Mouse (Mus musculus) hindbrain, embryonic 16.5 days (tissue): ENCODE measurements at regions not wholly inside any gene's neighbourhood (a gene's known extent, or its start where the extent isn't known, plus 50 kb on each side); places are given as distances from the start of the nearest gene placed in this dataset.
"Not testable (repeated sequence)": the region's sequence is repeated elsewhere in the genome, so short reads cannot be mapped to it uniquely, and the experiment has no call there.

Experiments used
- ATAC-seq: fragments of 200-750 bp; cut with Nextera tagmentation; 2 replicates; pipeline ENCODE4 v1.8.0; 2017; ENCODE audit warnings: moderate TSS enrichment, moderate library complexity
- H3K27ac ChIP-seq: fragments of 300-500 bp; sonication (generic); 2 replicates; pipeline ENCODE4 v1.5.1; 2014; ENCODE audit warnings: low read depth, mild to moderate bottlenecking, control low read depth, low read length, moderate library complexity
- H3K27me3 ChIP-seq: fragments of 300-500 bp; sonication (generic); replicated peaks from 2 replicates; pipeline ENCODE4 v1.6.1; 2014; ENCODE audit warnings: low read length; ENCODE audit not compliant: control insufficient read depth, insufficient read depth
- H3K36me3 ChIP-seq: fragments of 300-500 bp; sonication (generic); 2 replicates; pipeline ENCODE4 v1.6.1; 2014; ENCODE audit warnings: mild to moderate bottlenecking, low read length, moderate library complexity, mixed read lengths; ENCODE audit not compliant: control insufficient read depth, insufficient read depth
- H3K4me1 ChIP-seq: fragments of 300-500 bp; sonication (generic); 2 replicates; pipeline ENCODE4 v1.6.1; 2014; ENCODE audit warnings: low read depth, low read length; ENCODE audit not compliant: control insufficient read depth, insufficient read depth
- H3K4me2 ChIP-seq: fragments of 300-500 bp; sonication (generic); 2 replicates; pipeline ENCODE4 v1.6.1; 2014; ENCODE audit warnings: mild to moderate bottlenecking, low read length, control low read depth, moderate library complexity
- H3K4me3 ChIP-seq: fragments of 300-500 bp; sonication (generic); 2 replicates; pipeline ENCODE4 v1.5.1; 2014; ENCODE audit warnings: mild to moderate bottlenecking, low read length, control low read depth, moderate library complexity
- H3K9ac ChIP-seq: fragments of 300-500 bp; sonication (generic); 2 replicates; pipeline ENCODE4 v1.6.1; 2014; ENCODE audit warnings: low read depth, mild to moderate bottlenecking, control low read depth, low read length, moderate library complexity
- H3K9me3 ChIP-seq: fragments of 300-500 bp; sonication (generic); 2 replicates; pipeline ENCODE4 v1.6.1; 2014; ENCODE audit warnings: mild to moderate bottlenecking, low read length, moderate library complexity; ENCODE audit not compliant: control insufficient read depth
- WGBS: fragments of 180-500 bp; shearing (Covaris S2); extraction: QIAGEN DNeasy Blood & Tissue Kit; methylation state at CpG from one replicate; pipeline ENCODE4 v1.1.7; 2014; 5-methylcytosine and 5-hydroxymethylcytosine counted together

DNA sequence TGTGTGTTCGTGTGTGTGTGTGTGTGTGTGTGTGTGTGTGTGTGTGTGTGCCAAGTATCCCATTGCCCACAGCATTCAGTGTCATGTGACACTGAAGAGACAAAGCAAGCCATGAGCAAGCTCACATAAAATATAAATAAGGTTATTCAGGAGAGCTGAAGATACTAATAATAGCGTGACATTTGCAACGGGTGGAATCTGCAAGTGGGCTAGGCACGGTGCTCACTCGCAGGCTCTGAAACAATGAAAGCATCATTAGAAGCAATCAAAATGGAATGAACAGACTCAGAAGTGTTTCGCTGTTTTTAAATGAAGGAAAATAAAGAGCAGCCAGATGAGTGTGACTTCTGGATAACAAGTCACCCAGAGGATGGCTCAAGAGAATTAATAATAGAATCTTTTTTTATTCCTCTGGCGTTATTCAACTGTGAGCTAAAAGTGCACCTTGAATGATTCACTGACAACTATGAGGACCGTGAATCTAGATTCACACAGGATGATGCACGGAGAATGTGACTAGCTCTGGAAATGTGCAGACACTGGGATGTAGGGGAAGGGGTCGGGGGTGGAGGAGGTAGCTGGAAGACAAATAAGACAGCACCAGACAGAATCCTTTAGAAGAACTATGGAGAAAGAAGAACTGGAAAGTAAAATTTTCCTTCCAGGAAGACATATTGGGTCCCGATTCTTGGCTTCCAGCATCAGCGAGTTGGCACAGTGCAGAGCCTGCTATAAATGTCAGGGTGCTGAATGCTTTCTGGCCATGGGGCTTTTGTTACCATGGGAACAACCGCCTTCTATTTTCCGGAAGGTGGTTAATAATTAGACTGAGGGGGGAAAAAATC is 55.3 kb downstream of the Actbl2 start:
- no peak overlapping the region for H3K9ac ChIP-seq
- H3K27ac ChIP-seq, result peak overlapping the region; percentile 64; the same call in 1 of the 2 replicates
- WGBS, result 49% methylated on average over 14 of the region's 14 CpGs
- no peaks in the 10 kb centered on the region for H3K27me3 ChIP-seq
- ATAC-seq, result peak; percentile 85
- H3K4me1 ChIP-seq, result peaks cover 4% of the 10 kb centered on the region
- no peak overlapping the region for H3K4me3 ChIP-seq
- peak overlapping the region; percentile 28 for H3K4me2 ChIP-seq
- no peaks in the 10 kb centered on the region for H3K9me3 ChIP-seq
- no peaks in the 10 kb centered on the region for H3K36me3 ChIP-seq

DNA sequence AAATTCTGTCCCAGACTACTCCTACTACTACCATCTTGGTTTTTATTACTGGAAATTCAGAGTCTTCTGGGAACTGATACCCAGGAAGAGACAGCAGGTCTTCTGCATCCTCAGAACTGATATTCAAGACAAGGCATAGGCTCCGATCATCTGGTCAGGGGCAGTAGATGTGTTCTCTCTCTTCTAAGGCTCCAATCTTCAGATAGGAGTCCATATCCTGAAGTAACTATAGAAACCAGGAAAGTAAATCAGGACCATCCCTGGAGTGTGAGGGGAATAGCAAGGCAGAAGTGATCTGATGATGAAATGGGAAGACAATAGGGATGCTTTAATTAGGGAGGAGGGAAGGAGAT is 55.9 kb downstream of the Actbl2 start:
- H3K27me3 ChIP-seq, result no peaks in the 10 kb centered on the region
- H3K4me1 ChIP-seq, result peaks cover 4% of the 10 kb centered on the region
- no peak overlapping the region for H3K27ac ChIP-seq
- H3K4me2 ChIP-seq, result peak overlapping the region; percentile 28; the same call in 1 of the 2 replicates
- H3K36me3 ChIP-seq, result no peaks in the 10 kb centered on the region
- H3K4me3 ChIP-seq, result no peak overlapping the region
- peak; percentile 48; the same call in 1 of the 2 replicates for ATAC-seq
- 83% methylated on average over 1 of the region's 1 CpGs for WGBS
- H3K9ac ChIP-seq, result no peak overlapping the region
- H3K9me3 ChIP-seq, result no peaks in the 10 kb centered on the region

DNA sequence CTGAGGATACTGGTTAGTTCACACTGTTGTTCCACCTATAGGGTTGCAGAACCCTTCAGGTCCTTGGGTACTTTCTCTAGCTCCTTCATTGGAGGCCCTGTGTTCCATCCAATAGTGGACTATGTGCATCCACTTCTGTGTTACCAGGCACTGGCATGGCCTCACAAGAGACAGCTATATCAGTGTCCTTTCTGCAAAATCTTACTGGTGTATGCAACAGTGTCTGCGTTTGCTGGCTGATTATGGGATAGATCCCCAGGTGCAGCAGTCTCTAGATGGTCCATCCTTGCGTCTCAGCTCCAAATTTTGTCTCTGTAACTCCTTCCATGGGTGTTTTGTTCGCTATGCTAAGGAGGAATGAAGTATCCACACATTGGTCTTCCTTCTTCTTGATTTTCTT is 58.7 kb downstream of the Actbl2 start:
- not testable (repeated sequence) for H3K27me3 ChIP-seq, H3K4me3 ChIP-seq, H3K4me2 ChIP-seq, H3K9me3 ChIP-seq, H3K36me3 ChIP-seq, H3K27ac ChIP-seq, H3K4me1 ChIP-seq, H3K9ac ChIP-seq, ATAC-seq
- 91% methylated on average over 3 of the region's 3 CpGs for WGBS

DNA sequence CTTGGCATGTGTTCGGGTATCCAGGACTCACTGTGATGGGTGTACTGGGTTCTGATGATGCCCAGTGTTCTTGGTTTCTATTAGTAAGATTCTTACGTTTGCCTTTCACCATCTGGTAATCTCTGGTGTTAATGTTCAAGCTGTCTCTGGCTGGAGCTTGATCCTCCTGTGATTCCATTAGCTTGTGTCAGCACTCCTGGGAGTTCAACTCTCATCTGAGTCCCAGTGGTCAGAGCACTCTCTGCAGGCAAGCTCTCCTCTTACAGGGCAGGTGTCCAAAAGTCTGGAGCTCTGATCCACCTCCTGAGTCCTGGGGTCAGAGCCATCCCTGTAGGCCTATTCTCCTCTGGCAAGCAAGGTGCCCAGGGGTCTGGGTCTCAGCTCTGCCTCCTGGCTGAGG is 63.1 kb downstream of the Actbl2 start:
- 93% methylated on average over 2 of the region's 2 CpGs for WGBS
- not testable (repeated sequence) for H3K27me3 ChIP-seq, H3K36me3 ChIP-seq, H3K27ac ChIP-seq, H3K9me3 ChIP-seq, H3K4me3 ChIP-seq, H3K9ac ChIP-seq, H3K4me2 ChIP-seq, ATAC-seq, H3K4me1 ChIP-seq

DNA sequence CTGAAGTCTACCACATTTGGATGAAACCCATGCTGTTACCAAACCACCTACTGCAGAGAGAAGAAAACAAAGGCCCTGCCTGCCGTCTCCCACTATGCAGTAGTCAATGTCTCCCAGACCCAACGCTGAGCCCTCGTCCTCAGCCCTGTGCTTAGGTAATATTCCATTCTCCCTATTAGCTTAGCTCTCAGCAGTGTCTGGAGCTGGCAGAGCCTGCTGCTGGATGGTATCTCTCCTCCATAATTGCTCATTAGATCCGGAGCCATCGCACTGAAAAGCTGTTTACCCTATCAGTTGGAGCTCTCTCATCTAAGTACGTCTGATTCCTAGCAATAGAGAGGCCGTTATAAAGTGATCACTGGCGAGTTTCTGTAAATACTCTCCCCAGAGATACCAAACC is 68.4 kb downstream of the Actbl2 start:
- H3K27ac ChIP-seq, result no peak overlapping the region
- no peaks in the 10 kb centered on the region for H3K9me3 ChIP-seq
- H3K4me2 ChIP-seq, result no peak overlapping the region
- peak; percentile 72; the same call in 1 of the 2 replicates for ATAC-seq
- WGBS, result 50% methylated on average over 8 of the region's 8 CpGs
- H3K4me1 ChIP-seq, result no peaks in the 10 kb centered on the region
- no peak overlapping the region for H3K4me3 ChIP-seq
- H3K9ac ChIP-seq, result no peak overlapping the region
- H3K36me3 ChIP-seq, result no peaks in the 10 kb centered on the region
- H3K27me3 ChIP-seq, result no peaks in the 10 kb centered on the region

DNA sequence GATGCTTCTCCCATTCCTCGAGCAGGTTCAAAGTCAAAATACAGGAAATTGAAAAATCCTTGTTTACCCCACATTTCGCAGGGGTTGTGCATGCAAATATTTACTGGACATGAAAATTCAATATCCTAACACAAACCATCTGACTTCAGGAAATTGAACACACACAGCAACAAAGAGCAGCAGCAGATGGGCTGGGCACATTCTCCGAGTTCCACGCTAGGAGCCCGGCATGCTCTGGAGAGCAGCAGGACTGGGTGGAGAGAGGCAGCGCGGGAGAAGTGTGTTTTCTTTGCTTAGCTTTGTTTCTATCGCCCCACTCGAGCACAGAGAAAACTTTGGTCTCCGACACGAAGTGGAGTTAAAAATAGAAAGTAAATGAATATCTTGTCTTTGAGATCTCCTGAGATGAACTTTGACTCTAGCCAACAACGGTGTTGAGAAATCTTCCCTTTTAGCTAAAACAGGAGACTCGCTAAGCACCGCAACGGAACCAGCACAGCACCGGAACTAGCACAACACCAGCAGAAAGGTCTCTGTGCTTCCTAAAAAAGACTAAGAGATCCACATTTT is 71.4 kb downstream of the Actbl2 start:
- Histone ChIP-seq H3K4me3 (no peak overlapping the region), H3K36me3 (no peaks in the 10 kb centered on the region), H3K4me2 (no peak overlapping the region), H3K27ac (no peak overlapping the region), H3K9me3 (no peaks in the 10 kb centered on the region), H3K27me3 (no peaks in the 10 kb centered on the region), H3K9ac (no peak overlapping the region), H3K4me1 (no peaks in the 10 kb centered on the region)
- ATAC-seq, result no peak
- 85% methylated on average over 16 of the region's 16 CpGs for WGBS

DNA sequence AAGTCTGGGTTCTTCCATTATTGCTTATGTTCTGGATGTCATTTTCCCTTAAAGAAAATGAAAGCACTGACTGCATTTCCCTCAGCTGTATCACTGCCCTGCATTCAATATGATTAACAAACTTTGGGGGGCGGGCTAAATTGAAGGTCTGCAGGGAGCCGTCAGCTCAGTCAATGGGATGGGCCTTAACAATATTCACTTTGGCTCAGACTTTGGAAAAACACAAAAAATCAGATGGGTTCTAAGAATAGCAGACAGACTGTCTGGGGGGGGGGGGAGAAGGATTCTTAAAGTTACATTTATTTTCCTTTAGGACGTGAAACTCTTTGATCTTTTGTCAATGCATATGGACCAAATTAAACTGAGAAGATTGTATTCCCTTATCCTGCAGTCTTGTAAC is 78.2 kb downstream of the Actbl2 start:
- no peak for ATAC-seq
- Histone ChIP-seq H3K9ac (no peak overlapping the region), H3K9me3 (no peaks in the 10 kb centered on the region), H3K4me3 (no peak overlapping the region), H3K36me3 (no peaks in the 10 kb centered on the region), H3K27ac (no peak overlapping the region), H3K4me2 (no peak overlapping the region), H3K4me1 (no peaks in the 10 kb centered on the region), H3K27me3 (no peaks in the 10 kb centered on the region)
- 65% methylated on average over 3 of the region's 3 CpGs for WGBS

DNA sequence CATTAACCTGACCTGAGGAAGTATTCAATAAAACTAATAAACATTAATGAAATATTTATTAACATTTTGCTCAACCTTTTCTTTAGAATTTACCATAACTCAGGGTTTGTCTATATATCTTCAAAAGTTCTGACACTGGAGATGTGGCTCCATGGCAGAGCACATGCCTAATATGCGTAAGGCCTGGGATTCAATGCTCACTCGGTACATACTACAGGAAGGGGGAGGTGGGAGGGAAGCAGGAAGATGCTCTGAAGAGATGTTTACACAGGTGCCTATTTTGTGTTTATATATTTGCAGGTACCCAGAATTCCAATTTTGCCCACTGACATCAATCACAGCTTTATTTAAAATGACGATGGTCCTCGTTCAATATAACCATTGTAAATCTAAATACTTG is 79.0 kb downstream of the Actbl2 start:
- H3K9ac ChIP-seq, result no peak overlapping the region
- no peaks in the 10 kb centered on the region for H3K9me3 ChIP-seq
- no peaks in the 10 kb centered on the region for H3K4me1 ChIP-seq
- ATAC-seq, result no peak
- WGBS, result 70% methylated on average over 4 of the region's 4 CpGs
- H3K4me2 ChIP-seq, result no peak overlapping the region
- no peak overlapping the region for H3K27ac ChIP-seq
- no peaks in the 10 kb centered on the region for H3K36me3 ChIP-seq
- no peak overlapping the region for H3K4me3 ChIP-seq
- H3K27me3 ChIP-seq, result no peaks in the 10 kb centered on the region

DNA sequence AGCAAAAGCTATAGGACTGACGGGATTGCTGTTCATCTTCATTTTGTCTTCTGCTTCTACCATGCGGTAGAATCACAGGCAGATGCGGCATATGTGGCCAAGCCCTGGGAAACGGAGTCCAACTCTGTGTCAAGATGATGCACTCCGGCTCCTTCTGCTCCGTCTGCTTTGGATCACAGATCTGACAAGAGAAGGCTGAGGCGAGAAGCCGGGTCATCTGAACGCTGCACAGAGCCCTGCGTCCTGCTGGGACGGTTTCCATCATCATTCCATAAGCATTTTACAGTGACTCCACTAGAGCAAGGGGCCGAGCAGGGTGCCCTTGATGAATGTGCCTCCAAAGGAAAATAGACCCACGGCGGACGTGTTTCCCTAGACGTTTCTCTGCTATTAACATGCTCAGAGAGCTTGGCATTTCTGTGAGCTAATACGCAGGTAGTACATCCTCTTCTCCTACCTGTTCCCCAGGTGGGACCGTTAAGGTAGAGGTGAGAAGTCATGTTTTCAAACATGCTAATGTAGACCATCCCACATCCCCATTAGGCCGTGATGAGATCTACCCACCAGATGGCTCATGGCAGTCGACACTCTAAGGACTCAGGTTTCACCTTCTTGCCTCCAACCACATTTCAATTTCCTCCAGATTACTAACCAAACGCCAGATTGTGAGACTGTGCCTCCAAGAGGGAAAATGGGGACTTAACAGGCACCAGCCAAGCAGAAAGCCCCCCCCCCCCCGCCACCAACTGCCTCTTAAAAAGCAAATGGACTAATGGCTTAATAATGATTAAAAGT is 79.6 kb downstream of the Actbl2 start:
- no peak overlapping the region for H3K9ac ChIP-seq
- H3K4me3 ChIP-seq, result no peak overlapping the region
- no peaks in the 10 kb centered on the region for H3K9me3 ChIP-seq
- H3K4me1 ChIP-seq, result no peaks in the 10 kb centered on the region
- peak; percentile 52; the same call in 1 of the 2 replicates for ATAC-seq
- 76% methylated on average over 22 of the region's 22 CpGs for WGBS
- H3K4me2 ChIP-seq, result no peak overlapping the region
- no peak overlapping the region for H3K27ac ChIP-seq
- H3K27me3 ChIP-seq, result no peaks in the 10 kb centered on the region
- H3K36me3 ChIP-seq, result no peaks in the 10 kb centered on the region
